Mouse (Mus musculus): ENCODE data around the gene Tmem200b. TPM values are rescaled to one million over a fixed set of nuclear protein-coding genes. Genes with fewer than 3 reads are reported as not detected.

The Tmem200b gene
- total and polyA plus RNA-seq, 3 experiments: 6.9 to 7.4 (median 7.3) TPM

GRCm38 (mm10) chr4:131920595-131921351, 798 bp upstream of the Tmem200b start:
- intact Hi-C loops (cut with DNase I): no loop called here
- H3K4me1 ChIP-seq (ENCODE audit: control insufficient read depth, insufficient read depth, low read length): peaks cover 12% of the 10 kb centered on the region
- 2% methylated on average over 67 of the region's 76 CpGs for WGBS

GRCm38 (mm10) chr4:131922404-131922803, 833 bp downstream of the Tmem200b start:
- Histone ChIP-seq H3K27me3 (ENCODE audit: control insufficient read depth, insufficient read depth, low read length) (no peaks in the 10 kb centered on the region), H3K27ac (no peak overlapping the region; the same call in 1 of the 2 replicates), H3K4me1 (ENCODE audit: control insufficient read depth, insufficient read depth, low read length) (peaks cover 10% of the 10 kb centered on the region), H3K36me3 (ENCODE audit: control insufficient read depth, insufficient read depth, low read length) (no peaks in the 10 kb centered on the region), H3K79me2 (replicated peaks; ENCODE audit: control insufficient read depth, insufficient read depth, low read length) (no peaks in the 10 kb centered on the region), H3K4me3 (peak overlapping the region; percentile 75), H3K9ac (ENCODE audit: low read depth, low read length) (peak overlapping the region; percentile 78)
- TF ChIP-seq CTCF (IDR thresholded peaks at IDR 0.05): no peak
- no peak for TF ChIP-seq POLR2A (IDR thresholded peaks at IDR 0.05; ENCODE audit: insufficient read depth, low read depth, low read length)
- TF ChIP-seq EP300 (IDR thresholded peaks at IDR 0.05; ENCODE audit: insufficient read depth, low read depth, low read length): no peak
- 69% methylated on average over 15 of the region's 15 CpGs for WGBS
- intact Hi-C loops (cut with DNase I): no loop called here
- DNase-seq: no peak

More at GRCm38 (mm10) chr4:131920595-131921351, 798 bp upstream of the Tmem200b start:
- DNase-seq: peak; percentile 76 to 86
- Histone ChIP-seq H3K9ac (ENCODE audit: low read depth, low read length) (peak overlapping the region; percentile 78), H3K79me2 (replicated peaks; ENCODE audit: control insufficient read depth, insufficient read depth, low read length) (no peaks in the 10 kb centered on the region), H3K27ac (peak overlapping the region; percentile 79), H3K36me3 (ENCODE audit: control insufficient read depth, insufficient read depth, low read length) (no peaks in the 10 kb centered on the region), H3K27me3 (ENCODE audit: control insufficient read depth, insufficient read depth, low read length) (no peaks in the 10 kb centered on the region), H3K4me3 (peak overlapping the region; percentile 75)
- TF ChIP-seq POLR2A (IDR thresholded peaks at IDR 0.05; ENCODE audit: insufficient read depth, low read depth, low read length) (no peak), CTCF (IDR thresholded peaks at IDR 0.05) (no peak), EP300 (IDR thresholded peaks at IDR 0.05; ENCODE audit: insufficient read depth, low read depth, low read length) (no peak)

- no peak for DNase-seq
- Histone ChIP-seq H3K27me3 (ENCODE audit: control insufficient read depth, insufficient read depth, low read length) (no peaks in the 10 kb centered on the region), H3K9ac (ENCODE audit: low read depth, low read length) (no peak overlapping the region), H3K36me3 (ENCODE audit: control insufficient read depth, insufficient read depth, low read length) (peaks cover under 1% of the 10 kb centered on the region), H3K79me2 (replicated peaks; ENCODE audit: control insufficient read depth, insufficient read depth, low read length) (no peaks in the 10 kb centered on the region), H3K4me3 (no peak overlapping the region), H3K27ac (no peak overlapping the region), H3K4me1 (ENCODE audit: control insufficient read depth, insufficient read depth, low read length) (peaks cover 4% of the 10 kb centered on the region)
- TF ChIP-seq POLR2A (IDR thresholded peaks at IDR 0.05; ENCODE audit: insufficient read depth, low read depth, low read length): no peak
- intact Hi-C loops (cut with DNase I): no loop called here
- 73% methylated on average over 6 of the region's 6 CpGs for WGBS
Observed at GRCm38 (mm10) chr4:131924096-131924810, 2.7 kb downstream of the Tmem200b start.

DNA sequence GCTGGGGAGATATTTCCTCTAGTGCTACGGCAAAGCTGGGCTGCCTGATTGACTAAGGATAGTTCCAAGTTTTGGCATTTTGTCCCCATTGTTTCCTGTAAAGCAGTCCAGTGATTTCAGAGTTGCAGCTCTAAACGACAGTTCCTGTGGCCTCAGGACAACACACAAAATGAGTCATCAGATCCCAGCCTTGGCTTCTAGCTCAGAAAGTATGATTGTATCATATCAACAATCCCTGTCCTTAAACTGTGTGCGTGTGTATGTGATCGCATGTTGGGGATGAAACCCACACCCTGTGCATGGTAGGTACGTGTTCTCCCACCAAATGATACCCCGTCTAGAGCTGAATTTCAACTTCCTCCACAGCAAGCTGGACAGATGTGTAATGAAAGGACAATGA, 7.6 kb downstream of the Tmem200b start:
- Histone ChIP-seq H3K36me3 (ENCODE audit: control insufficient read depth, insufficient read depth, low read length) (peaks cover 2% of the 10 kb centered on the region), H3K4me1 (ENCODE audit: control insufficient read depth, insufficient read depth, low read length) (no peaks in the 10 kb centered on the region; the same call in 1 of the 2 replicates), H3K4me3 (no peak overlapping the region), H3K27ac (no peak overlapping the region), H3K27me3 (ENCODE audit: control insufficient read depth, insufficient read depth, low read length) (no peaks in the 10 kb centered on the region), H3K9ac (ENCODE audit: low read depth, low read length) (no peak overlapping the region), H3K79me2 (replicated peaks; ENCODE audit: control insufficient read depth, insufficient read depth, low read length) (no peaks in the 10 kb centered on the region)
- WGBS: 44% methylated on average over 6 of the region's 6 CpGs
- DNase-seq: no peak
- TF ChIP-seq EP300 (IDR thresholded peaks at IDR 0.05; ENCODE audit: insufficient read depth, low read depth, low read length) (no peak), CTCF (IDR thresholded peaks at IDR 0.05) (no peak), POLR2A (IDR thresholded peaks at IDR 0.05; ENCODE audit: insufficient read depth, low read depth, low read length) (no peak)
- intact Hi-C loops (cut with DNase I): no loop called here

GRCm38 (mm10) chr4:131939459-131939858, 17.9 kb downstream of the Tmem200b start:
- H3K27me3 ChIP-seq (ENCODE audit: control insufficient read depth, insufficient read depth, low read length): no peaks in the 10 kb centered on the region
- peaks cover 2% of the 10 kb centered on the region; the same call in 1 of the 2 replicates for H3K36me3 ChIP-seq (ENCODE audit: control insufficient read depth, insufficient read depth, low read length)
- H3K4me3 ChIP-seq: no peak overlapping the region
- H3K27ac ChIP-seq: no peak overlapping the region
- DNase-seq: no peak
- intact Hi-C loops (cut with DNase I): no loop called here
- H3K79me2 ChIP-seq (replicated peaks; ENCODE audit: control insufficient read depth, insufficient read depth, low read length): no peaks in the 10 kb centered on the region
- H3K9ac ChIP-seq (ENCODE audit: low read depth, low read length): no peak overlapping the region
- 63% methylated on average over 2 of the region's 2 CpGs for WGBS
- no peaks in the 10 kb centered on the region; the same call in 1 of the 2 replicates for H3K4me1 ChIP-seq (ENCODE audit: control insufficient read depth, insufficient read depth, low read length)
- TF ChIP-seq POLR2A (IDR thresholded peaks at IDR 0.05; ENCODE audit: insufficient read depth, low read depth, low read length): no peak

DNA sequence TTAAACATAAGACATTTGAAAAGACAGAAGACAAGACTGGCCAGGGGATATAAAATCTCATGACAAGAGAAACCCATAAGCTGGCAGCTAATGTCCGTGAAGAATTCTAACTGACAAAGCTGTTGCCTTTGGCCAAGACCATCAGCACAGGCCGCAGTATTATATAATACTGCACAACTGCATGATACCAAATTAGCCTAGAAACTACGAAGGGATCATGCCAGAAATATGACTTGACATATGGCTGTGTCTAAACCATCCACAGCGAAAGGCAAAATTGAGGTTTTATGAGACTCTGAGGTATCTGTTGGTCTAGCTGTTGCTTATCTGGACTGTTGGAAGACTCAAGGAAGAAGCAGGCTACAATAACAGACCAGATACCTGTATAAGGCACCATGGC, 19.3 kb downstream of the Tmem200b start:
- H3K79me2 ChIP-seq (replicated peaks; ENCODE audit: control insufficient read depth, insufficient read depth, low read length): no peaks in the 10 kb centered on the region
- H3K27me3 ChIP-seq (ENCODE audit: control insufficient read depth, insufficient read depth, low read length): no peaks in the 10 kb centered on the region
- intact Hi-C loops (cut with DNase I): no loop called here
- peaks cover 2% of the 10 kb centered on the region; the same call in 1 of the 2 replicates for H3K36me3 ChIP-seq (ENCODE audit: control insufficient read depth, insufficient read depth, low read length)
- no peaks in the 10 kb centered on the region; the same call in 1 of the 2 replicates for H3K4me1 ChIP-seq (ENCODE audit: control insufficient read depth, insufficient read depth, low read length)
- 94% methylated on average over 4 of the region's 4 CpGs for WGBS
- DNase-seq: no peak
- H3K4me3 ChIP-seq: no peak overlapping the region
- H3K27ac ChIP-seq: no peak overlapping the region
- no peak overlapping the region for H3K9ac ChIP-seq (ENCODE audit: low read depth, low read length)
- TF ChIP-seq EP300 (IDR thresholded peaks at IDR 0.05; ENCODE audit: insufficient read depth, low read depth, low read length) (no peak), POLR2A (IDR thresholded peaks at IDR 0.05; ENCODE audit: insufficient read depth, low read depth, low read length) (no peak), CTCF (IDR thresholded peaks at IDR 0.05) (no peak)

Data from heart, adult 2 months (tissue).